Mouse (Mus musculus) liver, postnatal 0 days (tissue): ENCODE measurements at regions not wholly inside any gene's neighbourhood (a gene's known extent, or its start where the extent isn't known, plus 50 kb on each side); places are given as distances from the start of the nearest gene placed in this dataset.
"Not testable (repeated sequence)": the region's sequence is repeated elsewhere in the genome, so short reads cannot be mapped to it uniquely, and the experiment has no call there.

ENCODE experiments used
- ATAC-seq: fragments of 200-750 bp; cut with Nextera tagmentation; 2 replicates; pipeline ENCODE4 v1.8.0; 2017; ENCODE audit warnings: mild to moderate bottlenecking, moderate library complexity
- DNase-seq: peaks from one replicate; pipeline ENCODE4 v3.0.0-alpha.2; 2016
- H3K27ac ChIP-seq: fragments of 300-500 bp; sonication (generic); 2 replicates; pipeline ENCODE4 v1.5.1; 2014; ENCODE audit warnings: antibody characterized with exemption, moderate library complexity, mild to moderate bottlenecking, low read depth
- H3K27me3 ChIP-seq: fragments of 300-500 bp; sonication (generic); 2 replicates; pipeline ENCODE4 v1.6.1; 2014; ENCODE audit warnings: low read length, control low read depth, mixed read lengths; ENCODE audit not compliant: insufficient read depth
- H3K36me3 ChIP-seq: fragments of 300-500 bp; sonication (generic); replicated peaks from 2 replicates; pipeline ENCODE4 v1.6.1; 2014; ENCODE audit warnings: mild to moderate bottlenecking, control low read depth, low read length, moderate library complexity, mixed read lengths; ENCODE audit not compliant: insufficient read depth
- H3K4me1 ChIP-seq: fragments of 300-500 bp; sonication (generic); 2 replicates; pipeline ENCODE4 v1.6.1; 2014; ENCODE audit warnings: antibody characterized with exemption, mild to moderate bottlenecking, control low read depth; ENCODE audit not compliant: insufficient read depth
- H3K4me2 ChIP-seq: fragments of 300-500 bp; sonication (generic); 2 replicates; pipeline ENCODE4 v1.6.1; 2014; ENCODE audit warnings: low read depth, mild to moderate bottlenecking, low read length, moderate library complexity, mixed read lengths
- H3K4me3 ChIP-seq: fragments of 300-500 bp; sonication (generic); 2 replicates; pipeline ENCODE4 v1.5.1; 2014; ENCODE audit warnings: low read depth, low read length
- H3K9ac ChIP-seq: fragments of 300-500 bp; sonication (generic); replicated peaks from 2 replicates; pipeline ENCODE4 v1.6.1; 2014; ENCODE audit warnings: mild to moderate bottlenecking, moderate library complexity
- H3K9me3 ChIP-seq: fragments of 300-500 bp; sonication (generic); 2 replicates; pipeline ENCODE4 v1.6.1; 2016; ENCODE audit warnings: mild to moderate bottlenecking, control low read depth, low read length, mixed read lengths
- CTCF ChIP-seq: sonication (generic); IDR thresholded peaks from 2 replicates; pipeline ENCODE4 v1.5.1; 2016; ENCODE audit warnings: antibody characterized with exemption, low read depth
- EP300 ChIP-seq: IDR thresholded peaks from 2 replicates; pipeline ENCODE4 v1.6.1; 2016; ENCODE audit warnings: antibody characterized with exemption, low read depth, mild to moderate bottlenecking
- WGBS: fragments of 180-500 bp; shearing (Covaris S2); extraction: QIAGEN DNeasy Blood & Tissue Kit; methylation state at CpG from one replicate; pipeline ENCODE4 v1.1.7; 2014; ENCODE audit not compliant: insufficient replicate concordance; 5-methylcytosine and 5-hydroxymethylcytosine counted together

- H3K4me1 ChIP-seq = no peaks in the 10 kb centered on the region
- 58% methylated on average over 3 of the region's 3 CpGs for WGBS
- no peaks in the 10 kb centered on the region for H3K36me3 ChIP-seq
- H3K4me2 ChIP-seq = no peak overlapping the region
- no peaks in the 10 kb centered on the region for H3K9me3 ChIP-seq
- H3K4me3 ChIP-seq = no peak overlapping the region
- no peaks in the 10 kb centered on the region for H3K27me3 ChIP-seq
- ATAC-seq (no peak), DNase-seq (no peak)
- no peak overlapping the region for H3K27ac ChIP-seq
- H3K9ac ChIP-seq = no peak overlapping the region
- TF ChIP-seq CTCF = no peak
Observed at GRCm38 (mm10) chr6:48178360-48179120, 92.1 kb upstream of the Zfp746 start.

GRCm38 (mm10) chr6:48177936-48178335, 91.5 kb upstream of the Zfp746 start:
- Histone ChIP-seq H3K4me3 (no peak overlapping the region), H3K4me2 (no peak overlapping the region), H3K27ac (no peak overlapping the region), H3K4me1 (no peaks in the 10 kb centered on the region), H3K9ac (no peak overlapping the region), H3K36me3 (no peaks in the 10 kb centered on the region), H3K9me3 (no peaks in the 10 kb centered on the region), H3K27me3 (no peaks in the 10 kb centered on the region)
- DNase-seq = peak; percentile 42
- TF ChIP-seq EP300 (no peak), CTCF (peak; percentile 55)
- 11% methylated on average over 2 of the region's 2 CpGs for WGBS
- ATAC-seq = no peak

- TF ChIP-seq CTCF (no peak), EP300 (no peak)
- no peak overlapping the region for H3K4me2 ChIP-seq
- DNase-seq = no peak
- no peaks in the 10 kb centered on the region for H3K27me3 ChIP-seq
- H3K36me3 ChIP-seq = no peaks in the 10 kb centered on the region
- no peak overlapping the region for H3K27ac ChIP-seq
- WGBS = 65% methylated on average over 2 of the region's 2 CpGs
- no peak overlapping the region for H3K9ac ChIP-seq
- no peak for ATAC-seq
- no peak overlapping the region for H3K4me3 ChIP-seq
- no peaks in the 10 kb centered on the region for H3K4me1 ChIP-seq
- no peaks in the 10 kb centered on the region for H3K9me3 ChIP-seq
Observed at GRCm38 (mm10) chr6:48175234-48175633, 88.8 kb upstream of the Zfp746 start.

GRCm38 (mm10) chr6:48172769-48173168, 86.4 kb upstream of the Zfp746 start:
- not testable (repeated sequence) for H3K4me3 ChIP-seq, H3K36me3 ChIP-seq, H3K4me1 ChIP-seq, H3K27ac ChIP-seq, H3K9ac ChIP-seq, ATAC-seq, H3K4me2 ChIP-seq, H3K9me3 ChIP-seq, DNase-seq, H3K27me3 ChIP-seq
- WGBS = 85% methylated on average over 7 of the region's 13 CpGs

- H3K27ac ChIP-seq = no peak overlapping the region
- H3K4me1 ChIP-seq = no peaks in the 10 kb centered on the region
- 44% methylated on average over 2 of the region's 2 CpGs for WGBS
- no peaks in the 10 kb centered on the region for H3K36me3 ChIP-seq
- DNase-seq = no peak
- H3K27me3 ChIP-seq = no peaks in the 10 kb centered on the region
- H3K4me2 ChIP-seq = no peak overlapping the region
- H3K4me3 ChIP-seq = no peak overlapping the region
- H3K9ac ChIP-seq = no peak overlapping the region
- no peaks in the 10 kb centered on the region for H3K9me3 ChIP-seq
- ATAC-seq = no peak
- TF ChIP-seq CTCF (no peak), EP300 (no peak)
Observed at GRCm38 (mm10) chr6:48136851-48137250, 50.5 kb upstream of the Zfp746 start.
